11 mouse cellular contexts compared by ENCODE assay signal in the genomic region with DNA sequence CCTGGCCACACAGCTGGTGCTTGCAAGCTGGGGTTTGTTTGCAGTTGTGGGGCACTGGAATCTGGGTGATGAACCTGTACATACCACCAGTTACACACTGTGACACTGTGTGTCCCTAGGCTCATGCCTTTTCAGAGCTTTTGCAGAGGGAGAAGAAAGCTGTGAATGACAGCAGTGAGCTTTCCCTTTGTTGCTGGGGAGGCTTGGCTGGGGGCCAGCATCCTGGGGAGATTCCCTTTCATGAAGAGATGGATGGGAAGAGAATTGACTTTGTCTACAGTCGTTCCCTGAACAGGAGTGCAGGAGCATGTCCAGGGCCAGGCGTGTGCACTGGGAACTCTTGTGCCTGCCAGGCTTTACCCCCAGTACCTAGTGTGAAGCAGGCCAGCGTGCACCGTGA. TPM values are rescaled to one million over a fixed set of nuclear protein-coding genes. Genes with fewer than 3 reads are reported as not detected.
DNase-seq lines count a peak whose midpoint lies in the region; ATAC-seq and TF ChIP-seq lines count a peak whose summit lies in the region.
"Had no signal": no experiment of that assay in that cellular context is flagged by ENCODE, and none has a peak within 500 bp of the region (broad histone marks: within the 10 kb centered on the region; RNA-seq: fewer than 3 reads in every experiment).

No protein-coding gene starts in this region.

- no peak for TF ChIP-seq CTCF in brain, embryonic 14.5 days (IDR thresholded peaks at IDR 0.05; ENCODE audit: borderline replicate concordance, extremely low read depth, insufficient read depth, insufficient read length)
- no peak for TF ChIP-seq CTCF in liver, postnatal 0 days (IDR thresholded peaks at IDR 0.05; ENCODE audit: low read depth)

- H3K27me3 ChIP-seq in kidney, embryonic 16.5 days (ENCODE audit: insufficient read depth, low read length), result no peaks in the 10 kb centered on the region
- H3K27me3 ChIP-seq in forebrain, embryonic 13.5 days, result no peaks in the 10 kb centered on the region
- H3K27me3 ChIP-seq in liver, postnatal 0 days (ENCODE audit: insufficient read depth, low read length), result no peaks in the 10 kb centered on the region
- H3K27me3 ChIP-seq: limb, embryonic 15.5 days; Patski had no signal

- no peaks in the 10 kb centered on the region for H3K36me3 ChIP-seq in kidney, embryonic 16.5 days (ENCODE audit: insufficient read depth, low read length)
- H3K36me3 ChIP-seq in forebrain, embryonic 13.5 days (ENCODE audit: poor library complexity, severe bottlenecking), result no peaks in the 10 kb centered on the region
- no peaks in the 10 kb centered on the region for H3K36me3 ChIP-seq in liver, postnatal 0 days (replicated peaks; ENCODE audit: insufficient read depth, low read length)
- H3K36me3 ChIP-seq: limb, embryonic 15.5 days had no signal

- H3K9me3 ChIP-seq in kidney, embryonic 16.5 days (ENCODE audit: low read length), result no peaks in the 10 kb centered on the region
- no peaks in the 10 kb centered on the region for H3K9me3 ChIP-seq in forebrain, embryonic 13.5 days (replicated peaks)
- H3K9me3 ChIP-seq in liver, postnatal 0 days (ENCODE audit: low read length), result no peaks in the 10 kb centered on the region
- H3K9me3 ChIP-seq: limb, embryonic 15.5 days had no signal

- no peak for ATAC-seq in kidney, embryonic 16.5 days (ENCODE audit: low FRiP score, low TSS enrichment)
- peak; percentile 61 for ATAC-seq in forebrain, embryonic 13.5 days
- ATAC-seq in CD4-positive, CD25-positive, alpha-beta regulatory T cell, adult 4 months, result no peak
- no peak for ATAC-seq in liver, postnatal 0 days
- ATAC-seq: Patski had no signal

- TF ChIP-seq POLR2A in brain, embryonic 14.5 days (IDR thresholded peaks at IDR 0.05; ENCODE audit: borderline replicate concordance, extremely low read depth, insufficient read depth, insufficient read length, poor library complexity, severe bottlenecking), result no peak

- H3K9ac ChIP-seq in kidney, embryonic 16.5 days (replicated peaks; ENCODE audit: low read length), result no peak overlapping the region
- no peak overlapping the region for H3K9ac ChIP-seq in forebrain, embryonic 13.5 days
- no peak overlapping the region for H3K9ac ChIP-seq in liver, postnatal 0 days (replicated peaks)
- H3K9ac ChIP-seq: limb, embryonic 15.5 days had no signal

- no peak overlapping the region for H3K27ac ChIP-seq in kidney, embryonic 16.5 days (ENCODE audit: low read length)
- H3K27ac ChIP-seq in forebrain, embryonic 13.5 days, result peak overlapping the region; percentile 44
- H3K27ac ChIP-seq in liver, postnatal 0 days (ENCODE audit: low read depth), result no peak overlapping the region
- H3K27ac ChIP-seq: limb, embryonic 15.5 days had no signal

- peak; percentile 43 for DNase-seq in kidney, adult 18-20 months
- peak; percentile 82 for DNase-seq in brain, embryonic 14.5 days (ENCODE audit: low read depth)
- peak; percentile 50 to 74 for DNase-seq in layer of hippocampus, postnatal 14 days (ENCODE audit: low spot score in 2 of 2)
- DNase-seq in thymus, postnatal 0 days (ENCODE audit: low spot score), result no peak
- DNase-seq in liver, postnatal 0 days, result no peak

- peaks cover 14% of the 10 kb centered on the region for H3K4me1 ChIP-seq in kidney, embryonic 16.5 days (ENCODE audit: insufficient read depth, low read length)
- peaks cover 18% of the 10 kb centered on the region for H3K4me1 ChIP-seq in forebrain, embryonic 13.5 days
- H3K4me1 ChIP-seq in liver, postnatal 0 days (ENCODE audit: insufficient read depth), result no peaks in the 10 kb centered on the region

- 71% methylated on average over 4 of the region's 4 CpGs for whole genome bisulfite sequencing in kidney, embryonic 16.5 days
- WGBS in forebrain, embryonic 13.5 days, result 23% methylated on average over 4 of the region's 4 CpGs
- WGBS in liver, postnatal 0 days (ENCODE audit: insufficient replicate concordance), result 46% methylated on average over 4 of the region's 4 CpGs

- no peak overlapping the region for H3K4me2 ChIP-seq in kidney, embryonic 16.5 days (replicated peaks; ENCODE audit: low read depth, low read length)
- no peak overlapping the region for H3K4me2 ChIP-seq in forebrain, embryonic 13.5 days
- H3K4me2 ChIP-seq in liver, postnatal 0 days (ENCODE audit: low read depth, low read length), result no peak overlapping the region
- H3K4me2 ChIP-seq: limb, embryonic 15.5 days had no signal

- H3K4me3 ChIP-seq in kidney, embryonic 16.5 days (ENCODE audit: low read length), result no peak overlapping the region
- no peak overlapping the region for H3K4me3 ChIP-seq in forebrain, embryonic 13.5 days
- H3K4me3 ChIP-seq in liver, postnatal 0 days (ENCODE audit: low read depth, low read length), result no peak overlapping the region
- H3K4me3 ChIP-seq: erythroblast, embryonic 14.5 days; limb, embryonic 15.5 days had no signal

- no peak for TF ChIP-seq EP300 in liver, postnatal 0 days (IDR thresholded peaks at IDR 0.05; ENCODE audit: low read depth)

RNA-seq across cellular contexts. Expression of a gene that starts 6.5 kb away (rescaled TPM):
- polyA plus RNA-seq in kidney, embryonic 16.5 days (2015; fragmentation: Nextera tagmentation; extraction: Ambion mirVana), result 8.4 and 8.8 TPM in 2 replicates
- 24.9 and 27.1 TPM in 2 replicates for polyA plus RNA-seq in brain, embryonic 14.5 days (2012; rRNA removed)
- 48.1 and 56.1 TPM in 2 replicates for polyA plus RNA-seq in forebrain, embryonic 13.5 days (2015; fragmentation: Nextera tagmentation; extraction: Ambion mirVana)
- total RNA-seq in layer of hippocampus, postnatal 14 days (2021), result 10 to 100 TPM; 38.8 to 41.0 TPM
- 1 to 10 TPM; 2.8 to 5.0 TPM for polyA plus RNA-seq in CD4-positive, CD25-positive, alpha-beta regulatory T cell, adult 4 months (2017; shearing (Covaris generic))
- polyA plus RNA-seq in thymus, postnatal 0 days (2015; fragmentation: Nextera tagmentation; extraction: Ambion mirVana), result 1.2 and 1.7 TPM in 2 replicates
- 0.96 and 0.97 TPM in 2 replicates for polyA plus RNA-seq in liver, postnatal 0 days (2015; fragmentation: Nextera tagmentation; extraction: Ambion mirVana)
- polyA plus RNA-seq: erythroblast, embryonic 14.5 days had no signal

Comparison
In these comparisons a context has a peak if more than half of its experiments do, and no peak if none do; other contexts are left out.
1. DNase-seq: peak in kidney, adult 18-20 months (single experiment), brain, embryonic 14.5 days (single experiment) and layer of hippocampus, postnatal 14 days (2 of 2); none in thymus, postnatal 0 days (single experiment) and liver, postnatal 0 days (single experiment).